Mouse (Mus musculus) NIH3T3 (cell line): ENCODE results near the gene Mlana.

ENCODE experiments used
- DNase-seq: peaks from one replicate; pipeline ENCODE4 v3.0.0-alpha.2; 2012; ENCODE audit warnings: low read depth

Mlana gene

DNA sequence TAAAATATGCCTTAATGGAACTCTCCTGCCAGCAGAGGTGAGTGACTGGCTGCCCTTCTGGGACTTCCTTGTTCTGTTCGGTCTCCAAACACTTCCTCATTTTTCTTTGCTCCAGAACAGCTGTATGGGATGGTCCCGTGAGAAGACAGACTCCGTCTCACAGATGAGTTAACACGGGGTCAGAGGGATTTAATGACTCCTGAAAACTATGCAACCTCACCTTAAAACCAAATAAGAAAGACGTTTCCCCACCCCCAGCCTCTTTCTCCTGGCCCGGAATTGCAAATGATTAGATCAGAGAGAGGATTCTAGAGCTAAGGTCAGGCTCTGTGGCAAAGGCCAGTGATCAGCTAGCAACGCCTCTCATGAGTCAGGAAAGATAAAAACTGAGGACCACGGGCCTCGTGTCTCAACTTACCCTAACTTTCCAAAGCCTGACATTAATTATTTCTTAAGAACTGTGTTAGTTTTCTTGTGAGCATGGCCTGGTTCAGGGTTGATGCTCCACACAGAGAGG, 22.0 kb upstream of the Mlana start:
- no peak for DNase-seq

- no peak for DNase-seq
These were observed 21.0 kb upstream of the Mlana start for GRCm38 (mm10) chr19:29676479-29677193.

GRCm38 (mm10) chr19:29678181-29678778, 19.3 kb upstream of the Mlana start:
- DNase-seq = no peak

DNA sequence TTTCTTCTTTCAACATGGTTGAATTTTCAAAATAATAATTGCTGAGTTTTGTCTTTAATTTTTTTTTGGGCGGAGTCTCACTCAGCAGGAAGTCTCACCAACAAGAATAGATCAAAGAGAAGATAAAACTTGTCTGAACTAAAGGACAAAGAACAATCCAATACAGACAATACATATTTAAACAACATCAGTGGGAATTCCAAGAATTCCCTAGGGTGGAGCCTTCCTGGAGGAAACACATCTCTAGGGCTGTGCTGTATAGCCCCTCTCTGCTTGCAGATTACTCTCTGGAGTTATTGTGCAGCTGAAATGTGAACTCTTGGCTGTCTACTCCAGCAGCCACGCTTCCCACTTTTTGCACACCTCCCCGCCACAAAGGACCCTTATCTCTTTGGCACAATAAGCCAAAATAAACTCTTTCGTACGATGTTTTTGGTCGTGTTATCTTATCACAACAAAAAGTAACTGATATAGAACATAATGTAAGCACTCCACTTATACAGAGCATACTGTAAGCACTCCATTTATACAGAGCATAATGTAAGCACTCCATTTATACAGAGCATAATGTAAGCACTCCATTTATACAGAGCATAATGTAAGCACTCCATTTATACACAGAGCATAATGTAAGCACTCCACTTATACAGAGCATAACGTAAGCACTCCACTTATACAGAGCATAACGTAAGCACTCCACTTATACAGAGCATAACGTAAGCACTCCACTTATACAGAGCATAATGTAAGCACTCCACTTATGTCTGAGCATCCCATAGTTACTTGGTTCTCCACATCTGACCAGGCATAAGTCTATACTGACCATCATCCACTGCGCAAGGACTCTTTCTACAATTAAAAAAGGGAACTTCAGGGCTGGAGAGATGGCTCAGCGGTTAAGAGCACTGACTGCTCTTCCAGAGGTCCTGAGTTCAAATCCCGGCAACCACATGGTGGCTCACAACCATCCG, 17.2 kb upstream of the Mlana start:
- no peak for DNase-seq

DNA sequence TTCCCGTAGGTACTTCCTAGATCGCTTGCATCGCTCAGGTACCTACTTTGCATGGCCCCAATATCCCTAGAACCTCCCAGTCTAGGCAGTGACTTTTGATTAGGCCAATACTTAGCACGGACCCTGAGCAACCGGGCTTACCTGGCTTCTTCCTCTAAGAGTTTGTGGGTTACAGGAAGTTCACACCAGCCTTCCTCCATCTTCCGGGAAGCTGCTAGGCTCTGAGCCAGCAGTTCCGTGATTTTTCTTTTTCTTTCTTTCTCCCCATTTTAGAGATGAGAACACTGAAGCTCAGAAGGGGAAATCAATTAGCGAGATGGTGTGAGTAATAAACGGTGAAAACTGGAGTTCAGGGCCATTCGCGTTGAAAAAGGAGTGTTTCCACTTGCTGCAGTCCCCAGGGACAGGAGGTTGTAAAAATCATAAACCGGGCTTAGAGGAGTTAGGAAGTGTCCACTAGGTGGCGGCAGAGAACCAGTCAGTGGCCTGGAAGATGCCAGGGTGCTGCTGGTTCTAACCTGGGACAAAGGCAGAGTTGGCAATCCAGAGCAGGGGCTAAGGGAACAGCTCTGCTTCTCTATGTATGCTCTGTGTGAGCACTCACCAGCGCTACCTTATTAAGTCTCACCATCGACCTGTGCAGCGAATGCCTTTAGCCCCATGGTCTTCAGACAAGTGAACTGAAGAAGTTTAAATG, 13.6 kb upstream of the Mlana start:
- DNase-seq = peak; percentile 93

DNA sequence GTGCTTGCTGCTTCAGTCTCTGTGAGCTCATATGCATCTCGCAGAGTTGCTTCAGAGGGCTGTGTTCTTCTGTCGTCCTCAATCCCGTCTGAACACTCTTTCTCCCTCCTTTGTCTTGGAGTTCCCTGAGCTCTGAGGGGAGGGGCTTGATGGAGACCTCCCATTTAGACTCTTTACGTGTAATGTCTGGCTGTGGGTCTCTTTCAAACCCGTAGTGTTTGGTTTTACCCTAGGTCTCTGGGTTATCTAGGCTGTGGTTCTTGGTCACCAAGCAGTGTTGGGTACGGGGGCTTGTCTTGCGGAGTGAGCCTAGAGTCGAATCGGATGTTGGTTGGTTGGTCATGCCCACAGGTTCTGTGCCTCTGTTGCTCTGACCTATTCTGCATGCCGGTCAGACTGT, 2.6 kb upstream of the Mlana start:
- DNase-seq = no peak

GRCm38 (mm10) chr19:29696309-29696708, 1.3 kb upstream of the Mlana start:
- DNase-seq = no peak

DNA sequence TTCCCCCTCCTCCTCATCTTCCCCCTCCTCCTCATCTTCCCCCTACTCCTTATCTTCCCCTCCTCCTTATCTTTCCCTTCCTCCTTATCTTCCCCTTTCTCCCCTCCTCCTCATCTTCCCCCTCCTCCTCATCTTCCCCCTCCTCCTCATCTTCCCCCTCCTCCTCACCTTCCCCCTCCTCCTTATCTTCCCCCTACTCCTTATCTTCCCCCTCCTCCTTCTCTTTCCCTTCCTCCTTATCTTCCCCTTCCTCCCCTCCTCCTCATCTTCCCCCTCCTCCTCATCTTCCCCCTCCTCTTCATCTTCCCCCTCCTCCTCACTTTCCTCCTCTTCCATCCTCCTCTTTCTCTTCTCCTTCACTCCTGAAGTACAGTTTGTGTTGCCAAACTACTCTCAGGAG, 784 bp upstream of the Mlana start:
- DNase-seq = no peak

DNA sequence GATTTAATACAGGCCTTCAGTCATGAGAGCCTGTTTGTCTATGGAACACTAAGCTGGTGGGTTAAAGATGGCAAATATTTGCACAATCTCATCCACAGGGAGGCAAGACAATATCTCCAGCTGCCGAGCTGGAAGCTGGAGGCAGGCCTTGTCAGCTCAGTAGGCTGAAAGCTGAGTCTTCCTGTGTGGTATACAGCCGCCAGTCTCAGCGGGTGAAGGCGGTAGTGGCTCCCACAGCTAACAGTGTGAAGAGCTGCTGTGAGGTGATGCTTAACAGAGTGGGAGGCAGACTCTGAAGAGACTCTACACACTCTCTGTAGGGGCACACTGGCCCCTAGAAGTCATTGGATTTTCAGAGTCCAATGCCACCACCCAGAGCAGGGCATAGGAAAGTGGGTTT, 4.1 kb downstream of the Mlana start:
- no peak for DNase-seq

GRCm38 (mm10) chr19:29704436-29704835, 6.8 kb downstream of the Mlana start:
- no peak for DNase-seq

GRCm38 (mm10) chr19:29707314-29707898, 9.8 kb downstream of the Mlana start:
- DNase-seq = no peak

- DNase-seq = no peak
These were observed 10.4 kb downstream of the Mlana start for GRCm38 (mm10) chr19:29708003-29708402.

DNA sequence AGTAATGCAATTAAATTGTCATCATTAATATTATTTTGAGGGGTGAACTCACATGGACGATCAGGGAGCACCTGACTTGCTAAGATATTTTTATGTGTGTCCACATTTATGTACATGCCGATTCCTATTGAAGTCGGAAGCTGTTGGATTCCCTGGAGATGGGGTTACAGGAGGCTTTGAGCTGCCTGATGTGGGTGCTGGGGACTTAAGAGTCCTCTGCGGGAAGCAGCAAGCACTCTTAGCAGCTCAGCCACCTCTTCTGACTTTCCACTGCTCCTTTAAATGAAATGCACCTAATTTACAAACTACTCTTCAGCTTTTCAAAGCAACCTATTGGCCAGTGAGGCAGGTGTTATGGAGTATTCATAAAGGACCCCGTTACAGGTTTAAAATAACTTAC, 10.8 kb downstream of the Mlana start:
- no peak for DNase-seq

- no peak for DNase-seq
These were observed 11.8 kb downstream of the Mlana start for GRCm38 (mm10) chr19:29709461-29709860.

DNA sequence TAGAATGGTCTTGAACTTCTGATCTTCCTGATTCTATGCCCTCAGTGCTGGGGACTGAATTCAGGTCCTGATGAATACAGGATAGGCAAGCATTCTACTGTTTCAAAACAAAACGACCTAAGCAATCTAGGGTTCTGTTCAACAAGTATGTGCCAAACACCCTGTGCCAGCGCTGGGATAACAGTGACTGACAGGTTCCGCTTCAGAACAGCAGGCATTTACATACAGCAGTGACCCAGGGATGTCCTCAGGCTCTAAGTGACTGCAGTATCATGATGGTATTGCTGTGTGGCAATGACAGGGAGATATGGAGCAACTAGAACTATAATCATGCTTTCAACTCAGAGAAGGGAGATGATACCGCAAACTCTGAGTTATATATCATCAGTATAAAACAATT, 15.8 kb downstream of the Mlana start:
- no peak for DNase-seq

GRCm38 (mm10) chr19:29717854-29718253, 20.2 kb downstream of the Mlana start:
- no peak for DNase-seq

- no peak for DNase-seq
These were observed 20.9 kb downstream of the Mlana start for GRCm38 (mm10) chr19:29718476-29718875.

- no peak for DNase-seq
These were observed 37.8 kb downstream of the Mlana start for GRCm38 (mm10) chr19:29735421-29735820.

GRCm38 (mm10) chr19:29739608-29740007, 42.0 kb downstream of the Mlana start:
- no peak for DNase-seq

DNA sequence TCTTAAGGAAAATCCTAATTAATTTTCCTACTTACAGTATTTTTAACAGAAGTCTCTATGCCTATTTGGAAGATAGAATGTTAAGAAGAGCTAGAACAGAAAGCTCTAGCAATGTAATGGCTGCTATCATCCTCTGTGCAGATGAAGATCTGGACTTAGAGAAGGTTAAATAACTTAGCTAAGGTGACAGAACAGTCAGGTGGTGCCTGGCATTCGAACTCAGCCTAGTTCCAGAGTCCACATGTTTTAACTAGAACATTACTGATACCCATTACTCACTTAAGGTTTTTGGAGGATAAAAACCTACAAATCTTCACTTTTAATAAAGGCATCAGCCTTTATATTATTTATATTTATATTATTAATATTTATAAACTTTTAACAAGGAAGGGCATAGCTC, 43.0 kb downstream of the Mlana start:
- DNase-seq = no peak

- no peak for DNase-seq
These were observed 45.9 kb downstream of the Mlana start for GRCm38 (mm10) chr19:29743531-29743930.

- no peak for DNase-seq
These were observed 53.4 kb downstream of the Mlana start for GRCm38 (mm10) chr19:29750994-29751393.
